Mouse (Mus musculus) liver, adult 2 months (tissue): ENCODE data around the gene Arhgef2.

ENCODE experiments used
- CTCF ChIP-seq: fragments of 200-500 bp; IDR thresholded peaks from 2 replicates; pipeline ENCODE4 v1.5.1; 2011; ENCODE audit warnings: low read depth, low read length, control low read depth
- POLR2A ChIP-seq: fragments of 200-500 bp; IDR thresholded peaks from 2 replicates; pipeline ENCODE4 v1.6.1; 2011; ENCODE audit warnings: low read length, control low read depth; ENCODE audit not compliant: insufficient read depth; ENCODE audit errors: extremely low read depth

- TF ChIP-seq POLR2A (no peak), CTCF (no peak)
Measured at GRCm38 (mm10) chr3:88563966-88564365, 41.8 kb upstream of the Arhgef2 start.
